Mouse (Mus musculus) G1E-ER4 (cell line): ENCODE results near the gene Qk. TPM values are rescaled to one million over a fixed set of nuclear protein-coding genes. Genes with fewer than 3 reads are reported as not detected.

ENCODE experiments used
- GATA1 ChIP-seq: IDR thresholded peaks from one replicate; pipeline ENCODE4 v1.8.0; 2012; ENCODE audit warnings: low read length, inconsistent platforms
- polyA plus RNA-seq: library from polyadenylated mRNA; stranded (reverse); fragments of >175 nt; gene quantifications from 2 replicates; pipeline ENCODE4 v1.2.3, GENCODE M21; 2012

Qk gene
- polyA plus RNA-seq, 1 experiment = 11.5 TPM

DNA sequence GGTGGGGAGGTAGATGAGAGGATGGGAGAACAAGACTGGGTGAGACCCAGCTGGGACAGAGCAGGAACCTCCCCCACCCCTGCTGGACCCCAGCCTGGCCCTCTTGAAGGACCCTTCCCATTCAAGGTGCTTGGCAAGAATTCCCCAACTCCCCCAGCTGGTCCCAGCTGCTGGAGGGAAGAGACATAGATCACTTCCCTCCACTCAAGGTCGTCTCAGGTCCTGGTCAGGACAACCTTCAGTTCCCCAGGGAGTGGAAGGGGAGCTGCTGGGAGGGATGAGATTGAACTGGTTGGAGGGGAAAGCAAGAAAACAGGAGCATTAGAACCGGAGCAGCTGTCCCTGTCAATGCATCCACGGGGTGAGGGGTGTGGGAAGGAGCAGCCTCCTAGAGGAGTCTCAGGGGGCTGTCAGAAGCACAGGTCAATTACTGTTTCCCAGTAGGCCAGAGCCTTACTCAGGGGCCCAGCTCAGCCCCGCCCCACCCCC lies 10.5 kb downstream of the Qk start:
- TF ChIP-seq GATA1 = no peak

DNA sequence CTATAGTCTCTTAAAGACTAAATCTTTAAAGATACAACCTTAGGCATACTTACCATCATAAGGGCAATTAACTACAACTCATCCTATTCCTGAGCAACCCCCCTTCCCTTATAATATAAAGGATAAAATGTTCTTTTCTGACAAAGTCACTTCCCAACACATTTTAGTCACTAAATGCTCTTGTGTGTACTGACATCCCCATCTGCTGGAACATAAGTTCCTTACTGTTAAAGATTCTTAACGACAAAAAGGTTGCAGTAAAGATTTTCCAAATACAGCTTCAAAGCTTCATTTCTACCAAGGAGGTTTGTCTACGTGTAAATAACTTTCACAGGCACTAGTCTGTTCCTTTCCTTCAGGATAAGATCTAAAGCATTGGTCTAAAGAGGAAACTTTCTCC lies 13.2 kb downstream of the Qk start:
- TF ChIP-seq GATA1 = no peak

DNA sequence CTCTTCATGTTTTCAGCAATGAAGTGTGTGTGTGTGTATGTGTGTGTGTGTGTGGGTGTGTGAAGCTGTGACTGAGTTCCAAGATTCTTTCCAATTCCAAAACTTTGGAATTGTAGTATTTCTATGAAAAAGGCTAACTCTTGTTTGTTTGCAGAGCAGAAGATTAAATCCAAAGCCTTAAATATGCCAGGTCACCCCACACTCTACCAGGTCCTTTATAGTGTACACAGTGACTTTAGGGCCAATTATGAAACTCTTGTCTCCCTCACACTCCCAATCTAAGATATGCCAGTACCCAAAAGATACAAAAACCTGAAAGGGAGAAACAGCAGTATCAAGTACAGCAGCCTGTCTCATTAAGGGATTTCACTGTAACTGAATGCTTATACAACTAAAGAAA lies 15.7 kb downstream of the Qk start:
- TF ChIP-seq GATA1 = no peak

DNA sequence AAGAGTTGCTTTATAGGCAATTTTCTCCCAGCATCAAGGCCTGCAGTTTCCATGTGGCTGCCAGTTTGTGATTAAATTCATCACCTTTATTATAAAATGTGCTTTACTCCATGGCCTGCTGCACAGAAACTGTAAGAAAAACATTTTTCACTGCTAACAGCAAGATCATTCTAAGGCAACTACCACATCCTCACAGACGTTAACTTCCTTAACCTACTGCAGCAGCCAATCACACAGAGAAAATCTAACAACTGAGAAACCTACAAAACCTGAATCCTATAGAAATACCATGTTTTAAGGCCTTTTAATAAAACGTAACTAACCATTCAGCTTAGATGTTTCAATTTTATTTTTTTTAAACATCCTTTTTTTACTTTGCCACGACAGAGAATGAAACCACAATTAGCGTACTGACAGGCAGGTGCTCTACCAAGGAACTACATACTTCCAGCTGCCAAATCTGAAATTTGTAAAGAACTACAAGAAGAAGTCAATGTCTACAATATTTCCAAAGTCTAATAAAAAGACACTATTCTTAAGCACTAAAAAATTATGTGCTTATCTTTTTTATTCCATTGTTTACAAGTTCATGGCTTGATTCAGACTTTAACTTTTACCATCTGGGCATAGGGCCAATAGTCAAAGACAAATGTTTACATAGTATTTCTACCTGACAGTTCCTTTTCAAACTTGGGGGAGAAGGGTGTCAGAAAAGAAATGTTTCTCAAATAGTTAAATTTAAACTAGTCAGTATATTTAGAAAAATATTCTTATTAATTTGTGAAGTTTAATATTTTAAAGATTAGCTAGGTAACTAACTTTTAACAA lies 18.5 kb downstream of the Qk start:
- TF ChIP-seq GATA1 = no peak

DNA sequence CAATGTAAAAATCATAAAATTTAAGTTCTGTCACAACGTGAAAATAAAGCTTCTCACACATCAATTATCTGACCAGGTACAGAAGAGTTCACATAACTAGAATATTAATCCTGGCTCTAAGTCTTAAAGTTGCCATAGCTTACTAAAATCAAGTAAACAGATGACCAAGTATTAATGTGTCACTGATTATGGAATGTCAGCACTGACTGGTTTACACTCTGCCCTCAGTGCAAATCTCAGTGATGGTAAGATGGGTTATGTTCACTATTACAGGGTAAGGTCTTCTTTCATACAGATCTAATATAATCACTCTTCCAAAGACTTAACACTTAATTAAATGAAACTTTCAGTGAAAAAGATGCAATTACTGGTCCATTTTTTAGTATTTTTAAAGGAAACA lies 20.3 kb downstream of the Qk start:
- TF ChIP-seq GATA1 = no peak

DNA sequence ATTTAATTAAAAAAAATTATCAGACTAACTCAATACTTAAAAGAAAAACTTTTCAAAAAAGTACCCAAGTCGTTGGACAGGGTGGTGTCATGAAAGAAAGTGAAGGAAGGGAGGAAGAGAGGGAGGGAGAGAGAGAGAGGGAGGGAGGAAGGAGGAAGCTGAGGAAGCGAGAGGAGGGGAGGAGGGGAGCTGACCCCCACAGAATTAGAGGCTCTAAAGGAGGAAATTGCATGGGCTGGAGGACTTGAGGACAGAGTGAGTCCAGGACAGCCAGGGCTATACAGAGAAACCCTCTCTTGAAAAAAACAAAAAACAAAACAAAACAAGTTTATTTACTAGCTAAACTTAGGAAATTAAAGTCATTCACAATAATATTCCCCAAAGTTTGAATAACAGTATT lies 27.1 kb downstream of the Qk start:
- no peak for TF ChIP-seq GATA1

DNA sequence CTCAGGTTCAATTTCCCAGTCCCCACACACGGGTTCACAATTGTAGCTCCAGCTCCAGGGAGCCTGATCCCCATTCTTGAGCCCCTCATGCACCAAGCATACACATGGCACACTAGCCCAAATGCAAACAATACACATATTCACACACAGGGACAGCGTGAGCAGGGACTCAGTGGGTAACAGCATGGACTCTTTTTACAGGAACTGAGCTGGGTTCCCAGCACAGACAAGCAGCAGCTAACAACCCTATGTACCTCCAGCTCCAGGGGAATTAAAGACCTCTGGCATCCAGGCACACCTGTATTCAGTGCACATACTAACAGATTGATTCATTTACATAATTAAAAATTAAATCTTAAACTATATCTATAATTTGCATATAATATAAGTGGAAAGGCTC lies 34.9 kb downstream of the Qk start:
- TF ChIP-seq GATA1 = no peak

DNA sequence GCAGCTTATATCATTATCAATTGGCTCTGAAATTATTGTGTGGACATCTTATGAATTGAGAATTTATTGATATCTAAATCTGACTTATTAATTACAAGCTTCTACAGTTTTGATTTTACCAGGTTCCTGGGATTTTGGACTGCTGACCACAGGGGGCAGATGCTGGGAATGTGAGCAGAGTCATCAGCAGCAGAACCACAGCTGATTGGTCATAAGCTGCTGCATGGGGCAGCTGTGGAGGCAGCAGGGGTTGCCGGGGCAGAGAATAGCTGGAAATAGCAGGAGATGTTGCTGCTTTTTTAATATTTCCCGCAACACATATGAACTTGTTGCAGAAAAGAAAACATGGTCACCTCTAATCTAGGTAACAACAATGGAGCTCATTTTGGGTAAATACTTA lies 40.1 kb downstream of the Qk start:
- TF ChIP-seq GATA1 = no peak

DNA sequence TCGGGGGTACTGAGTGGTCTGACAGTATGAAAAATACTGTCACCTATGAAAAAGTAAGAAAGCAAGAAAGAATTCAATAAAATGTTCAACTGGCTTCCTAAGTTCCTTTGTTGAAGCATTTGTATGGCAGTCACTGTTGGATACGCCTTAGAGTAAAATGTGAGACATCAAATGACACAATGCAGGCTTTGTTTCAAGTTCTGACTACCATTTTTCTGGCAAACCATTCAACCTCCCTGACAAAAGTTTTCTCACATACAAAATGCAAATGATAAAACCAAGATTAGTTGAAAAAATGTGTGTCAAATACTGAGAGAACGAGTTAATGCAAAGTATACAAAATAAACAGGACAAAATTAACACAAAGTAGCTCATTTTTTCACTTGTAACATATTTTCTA lies 50.1 kb downstream of the Qk start:
- TF ChIP-seq GATA1 = no peak

DNA sequence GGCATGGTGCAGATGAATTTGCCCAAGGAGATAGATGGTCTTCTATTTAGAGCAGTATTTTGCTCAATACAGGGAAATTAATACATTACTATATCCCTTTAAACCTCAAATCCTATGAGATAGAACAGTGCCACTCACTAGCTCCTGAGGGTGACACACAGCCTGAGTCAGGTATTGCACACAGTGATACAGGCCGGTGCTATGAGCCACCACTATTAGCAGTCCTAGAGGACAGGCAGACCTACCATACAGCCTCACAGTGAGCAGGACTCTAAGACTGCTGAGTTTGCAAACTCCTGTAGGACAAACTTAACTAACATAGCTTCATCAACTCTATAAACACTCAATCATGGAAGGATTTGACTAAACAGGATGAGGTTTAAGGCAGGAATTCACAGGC lies 51.2 kb downstream of the Qk start:
- TF ChIP-seq GATA1 = no peak

DNA sequence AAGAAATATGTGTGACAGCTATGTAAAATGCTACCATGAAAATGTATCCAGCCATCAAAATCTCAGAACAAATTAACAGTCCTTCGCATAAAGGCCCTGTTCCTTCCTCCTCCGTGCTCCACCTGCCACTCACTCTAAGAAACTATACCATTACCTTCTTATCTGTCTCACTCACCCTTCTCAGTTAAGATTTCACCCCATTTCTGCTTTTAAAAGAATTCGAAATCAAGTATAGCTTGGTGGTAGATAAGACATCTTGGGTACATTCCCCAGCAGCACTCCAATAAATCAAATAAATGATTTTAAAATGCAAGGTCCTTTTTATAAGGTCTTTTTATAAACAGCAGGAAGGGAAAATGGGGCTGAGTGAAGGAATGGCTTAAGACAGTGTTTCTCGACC lies 53.4 kb downstream of the Qk start:
- no peak for TF ChIP-seq GATA1

DNA sequence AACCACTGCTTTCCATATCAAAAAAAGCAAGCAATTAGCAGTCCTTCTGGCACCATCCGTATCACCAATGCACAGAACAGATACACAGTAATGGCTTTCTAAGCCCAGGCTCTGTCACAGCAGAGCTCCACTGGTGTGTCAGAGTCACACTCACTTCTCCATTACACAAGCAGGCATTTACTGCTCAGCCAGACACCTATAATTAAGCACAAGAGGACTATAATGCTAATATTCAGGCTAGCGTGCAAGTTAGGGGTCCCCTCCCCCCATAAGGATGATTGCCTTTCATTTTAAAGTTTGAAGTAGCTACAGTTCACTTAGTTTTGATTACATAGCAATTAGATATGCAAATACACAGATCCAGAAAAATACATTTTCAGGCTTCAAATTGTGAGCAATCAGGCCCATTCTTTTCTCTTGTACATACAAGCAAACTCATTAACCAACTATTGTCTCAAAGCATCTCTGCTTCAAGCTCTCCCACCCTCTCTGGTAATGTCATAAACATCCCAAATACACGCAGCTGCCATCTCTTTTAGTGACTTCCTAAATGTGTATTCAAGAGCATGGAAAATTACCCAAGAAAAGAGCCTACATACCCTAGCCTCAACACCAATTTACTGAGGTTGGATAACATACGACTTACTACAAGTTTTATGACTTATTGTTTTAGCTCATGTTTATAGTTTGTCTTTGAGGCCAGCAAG lies 68.2 kb downstream of the Qk start:
- TF ChIP-seq GATA1 = no peak

DNA sequence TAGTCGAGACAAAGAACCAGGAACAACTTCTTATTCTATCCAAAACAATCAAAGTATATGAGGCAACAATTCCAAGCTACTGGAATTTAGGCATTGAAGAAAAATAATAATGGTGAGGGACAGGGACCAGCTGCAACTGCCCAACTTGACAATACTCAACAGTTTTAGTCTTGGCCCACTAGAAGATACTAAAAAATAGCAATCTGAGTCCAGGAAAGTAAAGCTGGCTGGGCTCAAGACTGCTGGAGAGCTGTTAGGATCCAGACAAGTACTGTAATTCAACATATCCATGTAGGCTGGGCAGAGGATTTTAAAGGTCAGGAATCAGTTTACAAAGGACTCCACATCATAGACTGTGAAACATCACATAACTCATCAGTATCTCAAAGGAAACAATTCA lies 79.6 kb downstream of the Qk start:
- TF ChIP-seq GATA1 = no peak

DNA sequence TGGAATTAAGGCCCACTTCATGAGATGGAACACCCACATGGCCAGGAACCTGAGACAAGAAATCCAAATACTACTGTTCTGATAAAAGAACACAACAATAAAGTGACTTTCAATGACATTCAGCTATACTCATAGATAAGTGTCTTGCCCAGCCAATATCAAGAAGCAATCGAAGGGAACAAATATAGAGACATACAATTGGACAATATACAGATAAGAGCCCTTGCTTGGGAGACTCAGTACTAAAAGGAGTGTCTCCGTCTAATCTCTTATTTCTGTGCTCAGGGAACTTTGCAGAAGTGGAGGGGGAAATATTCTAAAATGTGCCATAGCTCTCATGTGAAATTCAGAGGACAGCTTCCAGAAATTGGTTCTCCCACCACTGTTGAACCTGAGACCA lies 83.1 kb downstream of the Qk start:
- TF ChIP-seq GATA1 = no peak

DNA sequence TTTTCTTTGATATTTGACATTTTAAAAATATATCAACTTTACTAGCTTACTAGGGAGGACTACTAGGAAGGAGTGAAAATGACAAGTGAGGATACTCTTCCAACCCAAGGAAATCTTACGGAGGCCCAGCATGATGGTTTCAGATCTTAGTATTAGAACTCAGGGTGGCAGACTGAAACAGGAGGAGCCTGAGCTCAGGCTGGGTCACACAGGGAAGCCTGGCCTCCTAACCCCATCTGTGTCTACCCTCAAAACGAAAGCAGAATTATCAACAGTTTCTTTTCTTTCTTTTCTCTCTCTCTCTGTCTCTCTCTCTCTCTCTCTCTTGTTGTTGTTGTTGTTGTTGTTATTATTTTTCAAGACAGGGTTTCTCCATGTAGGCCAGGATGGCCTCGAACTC lies 87.2 kb downstream of the Qk start:
- no peak for TF ChIP-seq GATA1

DNA sequence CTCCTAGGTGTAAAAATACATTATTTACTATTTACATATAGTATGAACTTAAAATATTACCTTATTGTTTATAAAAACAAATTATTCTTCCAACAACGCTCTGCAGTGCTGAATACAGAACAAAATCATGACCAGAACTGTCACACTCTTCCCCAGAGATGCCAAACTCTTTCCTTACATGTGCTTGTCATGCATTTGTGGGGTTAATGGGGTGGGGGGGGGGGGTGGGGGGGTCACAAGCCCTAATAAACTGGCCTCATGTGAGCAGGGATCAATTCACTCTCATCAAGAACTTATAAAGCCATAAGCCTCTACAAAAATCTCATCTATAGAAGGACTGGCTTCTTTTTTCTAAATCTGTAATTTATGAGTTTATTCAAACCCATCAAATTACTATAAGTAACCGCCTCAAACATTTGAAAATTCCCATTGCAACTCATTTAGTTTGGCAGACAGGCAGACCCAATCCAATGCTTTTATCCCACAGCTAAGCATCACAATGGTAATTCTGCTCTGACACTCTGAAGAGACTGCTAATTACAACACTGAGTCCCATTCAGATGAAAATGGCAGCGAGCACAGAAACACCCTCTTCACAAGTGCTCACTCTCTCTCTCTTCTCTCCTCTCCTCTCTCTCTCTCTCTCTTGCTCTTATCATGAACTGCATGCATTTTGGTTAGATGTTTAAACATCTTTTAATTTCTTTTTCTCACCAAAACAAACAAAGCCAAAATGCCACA lies 91.7 kb downstream of the Qk start:
- TF ChIP-seq GATA1 = no peak
